Mouse (Mus musculus) left cerebral cortex, postnatal 25 days (tissue): Measurements from ENCODE around the gene Vwa8. TPM values are rescaled to one million over a fixed set of nuclear protein-coding genes. Genes with fewer than 3 reads are reported as not detected.

Experiments used
- DNase-seq, 2 experiments: peaks; one replicate each; pipeline ENCODE4 v3.0.0; 2022; ENCODE audit warnings: low spot score in 2 of 2, mixed read lengths in 1 of 2
- intact Hi-C: fragments of 180-260 bp; cut with DNase I; formaldehyde crosslinking; loops from one replicate; pipeline ENCODE4 v1.15.1; 2025
- total RNA-seq, 2 experiments: library from RNA; stranded (reverse); gene quantifications; 2 replicates each; pipeline ENCODE4 v1.2.3; 2021

Gene Vwa8
- total RNA-seq, 2 experiments from 2014 or later: 24.5 to 29.2 TPM

GRCm38 (mm10) chr14:79239402-79239801, 390.6 kb downstream of the Vwa8 start:
- peak; percentile 50 to 74 for DNase-seq
- intact Hi-C loops: no loop called here

GRCm38 (mm10) chr14:79241057-79241570, 392.3 kb downstream of the Vwa8 start:
- DNase-seq: no peak
- intact Hi-C loops: no loop called here

- no peak for DNase-seq
- intact Hi-C loops: no loop called here
These were observed 393.0 kb downstream of the Vwa8 start for GRCm38 (mm10) chr14:79241656-79242385.

GRCm38 (mm10) chr14:79242386-79242720, 393.5 kb downstream of the Vwa8 start:
- DNase-seq: no peak
- intact Hi-C loops: no loop called here

- intact Hi-C loops: no loop called here
- no peak for DNase-seq
These were observed 394.4 kb downstream of the Vwa8 start for GRCm38 (mm10) chr14:79243038-79243883.

GRCm38 (mm10) chr14:79244571-79244970, 395.7 kb downstream of the Vwa8 start:
- intact Hi-C loops: no loop called here
- DNase-seq: peak in 1 of 2 experiments; percentile 21

GRCm38 (mm10) chr14:79251727-79252285, 403.0 kb downstream of the Vwa8 start:
- intact Hi-C loops: no loop called here
- DNase-seq: no peak

Other genes starting within 250 kb of the Vwa8 start
- 10 to 100 TPM; 79.4 to 84.9 TPM for gene Dgkh, start 116.3 kb upstream of the Vwa8 start, total RNA-seq